8 mouse cellular contexts compared by ENCODE assay signal in the genomic region with DNA sequence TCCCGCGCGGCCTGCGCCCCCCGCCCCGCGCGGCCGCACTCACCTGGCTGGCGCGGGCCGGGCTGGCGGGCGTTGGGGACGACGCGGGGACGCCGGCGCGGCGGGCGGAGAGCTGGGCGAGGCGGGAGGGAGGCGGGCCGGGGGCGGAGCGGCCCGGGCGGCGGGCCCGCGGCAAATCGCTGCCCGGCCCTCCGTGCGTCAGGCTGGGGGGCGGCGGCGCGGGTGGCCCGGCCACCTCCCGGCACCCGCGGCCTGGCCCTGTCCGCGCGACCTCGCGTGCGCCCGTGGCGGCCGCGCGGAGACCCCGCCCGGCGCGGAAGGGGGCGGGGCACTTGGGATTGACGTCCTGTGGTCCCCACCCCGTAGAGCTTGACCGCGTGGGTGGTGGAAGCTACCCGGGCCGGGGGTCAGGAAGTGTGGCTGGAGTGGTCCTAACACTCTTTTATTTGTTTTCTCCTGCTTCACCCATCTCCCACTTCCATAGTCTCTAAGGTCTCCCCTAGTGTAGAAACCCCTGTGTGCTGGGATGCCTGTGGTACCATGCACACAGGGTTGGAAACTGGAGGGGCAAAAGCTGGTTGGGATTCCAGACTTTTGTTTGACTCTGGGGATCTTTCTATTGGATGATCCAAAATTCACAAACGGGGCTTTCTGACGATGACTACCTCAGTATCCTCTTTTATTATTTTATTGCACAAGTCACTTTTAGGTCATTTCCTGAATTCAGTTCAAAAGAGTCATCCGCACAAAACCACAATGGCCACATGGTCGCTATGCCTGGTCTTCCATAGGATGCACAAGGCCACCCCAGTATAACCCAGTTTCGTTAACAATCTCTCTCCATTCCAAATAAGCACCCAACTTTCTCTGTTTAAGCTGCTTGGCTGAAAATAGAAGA. TPM values are rescaled to one million over a fixed set of nuclear protein-coding genes. Genes with fewer than 3 reads are reported as not detected.
DNase-seq lines count a peak whose midpoint lies in the region; ATAC-seq and TF ChIP-seq lines count a peak whose summit lies in the region.

A gene (minus strand): TSS at position 81 of the 898 bp plus-strand sequence.

- WGBS in intestine, embryonic 14.5 days = 6% methylated on average over 48 of the region's 73 CpGs
- WGBS in midbrain, embryonic 10.5 days = 10% methylated on average over 71 of the region's 73 CpGs

- H3K36me3 ChIP-seq in erythroblast, embryonic 14.5 days (ENCODE audit: control insufficient read depth) = no peaks in the 10 kb centered on the region
- H3K36me3 ChIP-seq in intestine, embryonic 14.5 days (ENCODE audit: control insufficient read depth, insufficient read depth, low read length) = no peaks in the 10 kb centered on the region; the same call in 1 of the 2 replicates
- H3K36me3 ChIP-seq in midbrain, embryonic 10.5 days = peaks cover 4% of the 10 kb centered on the region; the same call in 1 of the 2 replicates

- H3K4me1 ChIP-seq in erythroblast, embryonic 14.5 days (ENCODE audit: control insufficient read depth) = peaks cover 4% of the 10 kb centered on the region; the same call in 1 of the 2 replicates
- H3K4me1 ChIP-seq in cortical plate, adult 2 months (ENCODE audit: control insufficient read depth, insufficient read depth, low read length) = peaks cover 3% of the 10 kb centered on the region; the same call in 1 of the 2 replicates
- peaks cover 8% of the 10 kb centered on the region; the same call in 1 of the 2 replicates for H3K4me1 ChIP-seq in intestine, embryonic 14.5 days (replicated peaks; ENCODE audit: control insufficient read depth, insufficient read depth, low read length)
- peaks cover 12% of the 10 kb centered on the region for H3K4me1 ChIP-seq in midbrain, embryonic 10.5 days

- peak within 1 kb of the TSS; percentile 86 for H3K4me2 ChIP-seq in intestine, embryonic 14.5 days (ENCODE audit: low read length)

- H3K9me3 ChIP-seq in erythroblast, embryonic 14.5 days (ENCODE audit: control insufficient read depth, low read length) = no peaks in the 10 kb centered on the region
- H3K9me3 ChIP-seq in intestine, embryonic 14.5 days (ENCODE audit: control insufficient read depth, low read length) = no peaks in the 10 kb centered on the region
- no peaks in the 10 kb centered on the region for H3K9me3 ChIP-seq in midbrain, embryonic 10.5 days (replicated peaks)

- peak; percentile 70 to 77 for DNase-seq in gastrocnemius, postnatal 4 days (ENCODE audit: low spot score in 2 of 2)
- DNase-seq in intestine, embryonic 14.5 days (ENCODE audit: low spot score) = peak; percentile 82
- DNase-seq in left cerebral cortex, postnatal 4 days = peak; percentile 71
- peak; percentile 77 for DNase-seq in midbrain, embryonic 10.5 days (ENCODE audit: low spot score)
- peak; percentile 66 for DNase-seq in right cerebral cortex, postnatal 4 days

- peak within 1 kb of the TSS; percentile 98 for H3K9ac ChIP-seq in intestine, embryonic 14.5 days (ENCODE audit: low read length)

- intact Hi-C loops in left cerebral cortex, postnatal 4 days (cut with DNase I) = no loop called here

- peak within 1 kb of the TSS; percentile 54 for H3K4me3 ChIP-seq in erythroblast, embryonic 14.5 days (replicated peaks)
- H3K4me3 ChIP-seq in cortical plate, adult 2 months (ENCODE audit: insufficient read depth, low read length) = peak within 1 kb of the TSS; percentile 70
- peak within 1 kb of the TSS; percentile 86 for H3K4me3 ChIP-seq in intestine, embryonic 14.5 days (ENCODE audit: low read depth, low read length)
- H3K4me3 ChIP-seq in midbrain, embryonic 10.5 days = peak within 1 kb of the TSS; percentile 92

- no peak for ATAC-seq in erythroblast, adult 5-6 weeks (replicated peaks; ENCODE audit: low FRiP score, poor library complexity, severe bottlenecking)
- peak; percentile 84 for ATAC-seq in intestine, embryonic 14.5 days (replicated peaks; ENCODE audit: low FRiP score, low TSS enrichment, low read depth)

- peaks cover 35% of the 10 kb centered on the region for H3K27me3 ChIP-seq in erythroblast, embryonic 14.5 days (ENCODE audit: control insufficient read depth)
- H3K27me3 ChIP-seq in intestine, embryonic 14.5 days (replicated peaks; ENCODE audit: control insufficient read depth, insufficient read depth, low read length) = no peaks in the 10 kb centered on the region
- H3K27me3 ChIP-seq in midbrain, embryonic 10.5 days (ENCODE audit: low read depth, poor library complexity, severe bottlenecking) = peaks cover 3% of the 10 kb centered on the region; the same call in 1 of the 2 replicates

- no peak for TF ChIP-seq POLR2A in cortical plate, adult 2 months (IDR thresholded peaks at IDR 0.05; ENCODE audit: extremely low read depth, insufficient read depth, low read length)

- 0 out of 2 replicates have a peak within 1 kb of the TSS, but pooled peaks have one; percentile 60 for H3K27ac ChIP-seq in cortical plate, adult 2 months (ENCODE audit: insufficient read depth, low read length)
- H3K27ac ChIP-seq in intestine, embryonic 14.5 days (ENCODE audit: low read depth) = peak within 1 kb of the TSS; percentile 73
- H3K27ac ChIP-seq in midbrain, embryonic 10.5 days (replicated peaks) = peak within 1 kb of the TSS; percentile 97

- no peak for TF ChIP-seq CTCF in cortical plate, adult 2 months (IDR thresholded peaks at IDR 0.05; ENCODE audit: extremely low read depth, insufficient read depth, low read length)

RNA-seq across cellular contexts. Expression of the gene that starts here (rescaled TPM):
- not detected in 2 replicates for polyA plus RNA-seq in erythroblast, embryonic 14.5 days (2012)
- 0.38 TPM in 1 of 2 replicates, not detected in the other for total RNA-seq in erythroblast, adult 5-6 weeks (2015; ENCODE audit: low replicate concordance)
- 0.51 and 0.70 TPM in 2 replicates for total RNA-seq in erythroblast, adult 5-6 weeks (2017; ENCODE audit: low replicate concordance)
- polyA plus RNA-seq in cortical plate, adult 2 months (2012; rRNA removed) = 28.9 and 29.2 TPM in 2 replicates
- total RNA-seq in gastrocnemius, postnatal 4 days (2021) = 10 to 100 TPM; 25.3 to 30.0 TPM
- 20.3 and 21.1 TPM in 2 replicates for polyA plus RNA-seq in intestine, embryonic 14.5 days (2014; fragmentation: Nextera tagmentation; extraction: Ambion mirVana)
- total RNA-seq in left cerebral cortex, postnatal 4 days (2021) = 100 to 1,000 TPM; 128 to 132 TPM
- 14.7 and 18.4 TPM in 2 replicates for polyA plus RNA-seq in midbrain, embryonic 10.5 days (2016; fragmentation: Nextera tagmentation; extraction: Ambion mirVana)

Comparison
In these comparisons a context has a peak if more than half of its experiments do, and no peak if none do; other contexts are left out.
1. RNA of the gene that starts here (total RNA-seq): 128 to 132 TPM in left cerebral cortex, postnatal 4 days and 25.3 to 30.0 TPM in gastrocnemius, postnatal 4 days; 0.38 to 0.70 TPM in erythroblast, adult 5-6 weeks; every median in the first group is over 10 times any median in the second.
2. RNA of the gene that starts here (total RNA-seq): 128 to 132 TPM in left cerebral cortex, postnatal 4 days; 25.3 to 30.0 TPM in gastrocnemius, postnatal 4 days; every median in the first group is over 4 times any median in the second.
3. RNA of the gene that starts here (polyA plus RNA-seq): 28.9 to 29.2 TPM in cortical plate, adult 2 months, 20.3 to 21.1 TPM in intestine, embryonic 14.5 days and 14.7 to 18.4 TPM in midbrain, embryonic 10.5 days; not detected in erythroblast, embryonic 14.5 days; every median in the first group is over 10 times any median in the second.
4. Peak in every context shown above with its lines, with median percentiles within 50 percentile points of each other: H3K4me3 ChIP-seq, H3K27ac ChIP-seq and DNase-seq.